ENCODE assay signal across 8 mouse cellular contexts in the genomic region with DNA sequence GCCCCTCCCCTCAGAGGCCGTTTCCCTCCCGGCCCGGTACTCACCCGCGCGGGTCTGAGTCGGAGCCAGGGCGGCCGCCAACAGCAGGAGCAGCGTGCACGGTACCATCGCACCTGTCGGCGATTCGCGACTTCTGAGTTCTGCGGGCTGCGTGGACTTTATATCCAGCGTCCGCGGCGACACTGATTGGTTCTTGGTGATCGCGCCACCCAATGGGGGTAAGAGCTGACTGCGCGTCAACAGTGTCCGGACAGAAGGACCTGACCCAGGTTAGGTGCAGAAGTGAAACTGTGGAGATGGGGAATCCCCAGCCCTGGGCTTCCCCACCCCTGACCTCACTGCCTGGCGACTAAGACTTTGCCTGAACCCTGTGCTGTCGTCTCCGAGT. TPM values are rescaled to one million over a fixed set of nuclear protein-coding genes. Genes with fewer than 3 reads are reported as not detected.
DNase-seq lines count a peak whose midpoint lies in the region; ATAC-seq lines count a peak whose summit lies in the region.

Gene H2-K1, minus strand, starts transcription at position 198 of the 388 bp plus-strand sequence.

- WGBS in embryonic facial prominence, embryonic 14.5 days = under 1% methylated on average over 16 of the region's 30 CpGs
- WGBS in limb, embryonic 10.5 days = under 1% methylated on average over 28 of the region's 30 CpGs
- under 1% methylated on average over 29 of the region's 30 CpGs for WGBS in midbrain, embryonic 12.5 days

- peak within 1 kb of the TSS; percentile 42; the same call in 1 of the 2 replicates for H3K9ac ChIP-seq in embryonic facial prominence, embryonic 14.5 days (ENCODE audit: low read depth, low read length)
- H3K9ac ChIP-seq in midbrain, embryonic 12.5 days (replicated peaks) = peak within 1 kb of the TSS; percentile 61

- peak within 1 kb of the TSS; percentile 97 for H3K4me2 ChIP-seq in embryonic facial prominence, embryonic 14.5 days (ENCODE audit: low read depth, low read length)
- peak within 1 kb of the TSS; percentile 85 for H3K4me2 ChIP-seq in midbrain, embryonic 12.5 days (replicated peaks)

- H3K9me3 ChIP-seq in embryonic facial prominence, embryonic 14.5 days (ENCODE audit: control insufficient read depth, low read length) = no peaks in the 10 kb centered on the region
- no peaks in the 10 kb centered on the region for H3K9me3 ChIP-seq in limb, embryonic 10.5 days (replicated peaks)
- no peaks in the 10 kb centered on the region for H3K9me3 ChIP-seq in midbrain, embryonic 12.5 days

- peak within 1 kb of the TSS; percentile 52 for H3K4me3 ChIP-seq in embryonic facial prominence, embryonic 14.5 days (ENCODE audit: low read depth, low read length)
- peak within 1 kb of the TSS; percentile 60 for H3K4me3 ChIP-seq in limb, embryonic 10.5 days
- H3K4me3 ChIP-seq in midbrain, embryonic 12.5 days = peak within 1 kb of the TSS; percentile 54

- ATAC-seq in embryonic facial prominence, embryonic 14.5 days (ENCODE audit: low read depth) = peak; percentile 86
- ATAC-seq in midbrain, embryonic 12.5 days (ENCODE audit: low FRiP score, low read depth) = peak; percentile 74; the same call in 1 of the 2 replicates

- H3K27ac ChIP-seq in embryonic facial prominence, embryonic 14.5 days (replicated peaks; ENCODE audit: low read depth, low read length) = no peak within 1 kb of the TSS
- 0 out of 2 replicates have a peak within 1 kb of the TSS, but pooled peaks have one; percentile 16 for H3K27ac ChIP-seq in limb, embryonic 10.5 days
- no peak within 1 kb of the TSS for H3K27ac ChIP-seq in midbrain, embryonic 12.5 days (replicated peaks)

- H3K4me1 ChIP-seq in embryonic facial prominence, embryonic 14.5 days (ENCODE audit: control insufficient read depth, insufficient read depth, low read length) = peaks cover 4% of the 10 kb centered on the region; the same call in 1 of the 2 replicates
- H3K4me1 ChIP-seq in limb, embryonic 10.5 days = peaks cover 14% of the 10 kb centered on the region
- peaks cover 11% of the 10 kb centered on the region for H3K4me1 ChIP-seq in midbrain, embryonic 12.5 days

- DNase-seq in 3T3-L1 (ENCODE audit: low read depth, low spot score) = peak; percentile 92
- peak; percentile 93 to 94 for DNase-seq in adrenal gland, postnatal 36 days
- peak; percentile 78 for DNase-seq in embryonic facial prominence, embryonic 14.5 days (ENCODE audit: low spot score)
- DNase-seq in heart, adult 18-20 months = peak; percentile 94 to 97
- peak; percentile 92 for DNase-seq in kidney, adult 18-20 months
- peak; percentile 68 for DNase-seq in limb, embryonic 10.5 days (ENCODE audit: low spot score)
- peak; percentile 95 for DNase-seq in spleen, adult 18-20 months

- peaks cover 45% of the 10 kb centered on the region for H3K27me3 ChIP-seq in embryonic facial prominence, embryonic 14.5 days (replicated peaks; ENCODE audit: control insufficient read depth, insufficient read depth, low read length)
- peaks cover 63% of the 10 kb centered on the region for H3K27me3 ChIP-seq in limb, embryonic 10.5 days (ENCODE audit: low read depth, poor library complexity, severe bottlenecking)
- peaks cover 40% of the 10 kb centered on the region for H3K27me3 ChIP-seq in midbrain, embryonic 12.5 days

- H3K36me3 ChIP-seq in embryonic facial prominence, embryonic 14.5 days (ENCODE audit: control insufficient read depth, insufficient read depth, low read length) = no peaks in the 10 kb centered on the region
- H3K36me3 ChIP-seq in limb, embryonic 10.5 days = no peaks in the 10 kb centered on the region
- no peaks in the 10 kb centered on the region for H3K36me3 ChIP-seq in midbrain, embryonic 12.5 days

RNA-seq across cellular contexts. Expression of gene H2-K1, which starts in this region (rescaled TPM):
- total RNA-seq in adrenal gland, postnatal 36 days (2021) = 100 to 1,000 TPM; 459 to 574 TPM
- polyA plus RNA-seq in embryonic facial prominence, embryonic 14.5 days (2014; fragmentation: Nextera tagmentation; extraction: Ambion mirVana) = 20.8 and 30.8 TPM in 2 replicates
- total RNA-seq in heart, adult 18-20 months (2021) = 100 to 1,000 TPM; 204 to 337 TPM
- polyA plus RNA-seq in limb, embryonic 10.5 days (2016; fragmentation: Nextera tagmentation; extraction: Ambion mirVana) = 2.9 and 4.7 TPM in 2 replicates
- 26.8 and 28.4 TPM in 2 replicates for polyA plus RNA-seq in midbrain, embryonic 12.5 days (2016; fragmentation: Nextera tagmentation; extraction: Ambion mirVana)
